Mouse (Mus musculus) E14TG2a.4 (cell line): ENCODE data around the gene Ckap2l.
A peak's percentile ranks its signal among the peaks of the same experiment; 100 is the strongest.

Source experiments
- H3K27me3 ChIP-seq: 2 replicates; pipeline ENCODE4 v1.6.1; 2014; ENCODE audit warnings: low read length, control low read depth; ENCODE audit not compliant: insufficient read depth
- H3K36me3 ChIP-seq: 2 replicates; pipeline ENCODE4 v1.6.1; 2014; ENCODE audit warnings: low read length, control low read depth; ENCODE audit not compliant: insufficient read depth
- H3K4me1 ChIP-seq: replicated peaks from 2 replicates; pipeline ENCODE4 v1.6.1; 2014; ENCODE audit warnings: low read depth, low read length, control low read depth
- H3K4me3 ChIP-seq: replicated peaks from 2 replicates; pipeline ENCODE4 v1.5.1; 2014; ENCODE audit warnings: mild to moderate bottlenecking, low read length
- H3K9me3 ChIP-seq: 2 replicates; pipeline ENCODE4 v1.6.1; 2014; ENCODE audit warnings: low read length, control low read depth
- CTCF ChIP-seq: conservative IDR thresholded peaks from 2 replicates; pipeline ENCODE4 v1.5.1; 2014; ENCODE audit warnings: low read length
- NANOG ChIP-seq: IDR thresholded peaks from 2 replicates; pipeline ENCODE4 v1.6.1; 2014; ENCODE audit warnings: borderline replicate concordance, low read length, mixed read lengths
- POU5F1 ChIP-seq: IDR thresholded peaks from 2 replicates; pipeline ENCODE4 v1.6.1; 2014; ENCODE audit warnings: low read length, borderline replicate concordance

The Ckap2l gene

GRCm38 (mm10) chr2:129227709-129228108 is 69.3 kb downstream of the Ckap2l start:
- Histone ChIP-seq H3K27me3 (0 out of 2 replicates have a peak, but pooled peaks cover 1% of the 10 kb centered on the region), H3K4me3 (no peak overlapping the region), H3K36me3 (no peaks in the 10 kb centered on the region), H3K4me1 (peaks cover 48% of the 10 kb centered on the region), H3K9me3 (no peaks in the 10 kb centered on the region)
- TF ChIP-seq POU5F1 = no peak
- no peak for TF ChIP-seq NANOG
- TF ChIP-seq CTCF = no peak

- Histone ChIP-seq H3K9me3 (no peaks in the 10 kb centered on the region), H3K4me3 (peak overlapping the region; percentile 59), H3K4me1 (peaks cover 42% of the 10 kb centered on the region), H3K27me3 (no peaks in the 10 kb centered on the region), H3K36me3 (no peaks in the 10 kb centered on the region)
- TF ChIP-seq POU5F1 = no peak
- no peak for TF ChIP-seq CTCF
- no peak for TF ChIP-seq NANOG
Measured at GRCm38 (mm10) chr2:129227011-129227529, 69.9 kb downstream of the Ckap2l start.

GRCm38 (mm10) chr2:129226296-129226851 is 70.6 kb downstream of the Ckap2l start:
- Histone ChIP-seq H3K27me3 (no peaks in the 10 kb centered on the region), H3K4me3 (peak overlapping the region; percentile 59), H3K4me1 (peaks cover 39% of the 10 kb centered on the region), H3K36me3 (no peaks in the 10 kb centered on the region), H3K9me3 (no peaks in the 10 kb centered on the region)
- no peak for TF ChIP-seq CTCF
- no peak for TF ChIP-seq POU5F1
- no peak for TF ChIP-seq NANOG

- Histone ChIP-seq H3K36me3 (no peaks in the 10 kb centered on the region), H3K4me3 (no peak overlapping the region), H3K9me3 (no peaks in the 10 kb centered on the region), H3K27me3 (no peaks in the 10 kb centered on the region), H3K4me1 (peaks cover 39% of the 10 kb centered on the region)
- no peak for TF ChIP-seq POU5F1
- no peak for TF ChIP-seq NANOG
- no peak for TF ChIP-seq CTCF
Measured at GRCm38 (mm10) chr2:129225251-129225819, 71.7 kb downstream of the Ckap2l start.

DNA sequence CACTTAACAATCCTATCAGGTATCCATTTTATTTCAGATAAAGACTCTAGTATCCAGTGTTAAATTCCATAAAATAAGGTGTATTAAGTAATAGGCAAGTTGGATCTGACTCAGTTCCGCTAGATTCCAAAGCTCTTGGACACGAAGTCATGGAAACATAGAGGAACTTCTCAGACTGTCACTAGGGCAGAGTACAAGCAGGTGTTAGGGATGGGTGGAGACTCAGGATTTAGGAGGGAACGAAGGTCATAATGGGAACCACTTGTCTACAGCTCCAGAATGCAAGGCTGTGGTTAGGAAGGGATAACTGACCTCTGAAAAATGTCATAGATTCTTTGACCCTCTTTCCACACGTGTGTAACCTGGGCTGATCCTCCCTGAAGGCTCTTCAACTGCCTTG is 72.8 kb downstream of the Ckap2l start:
- no peak for TF ChIP-seq CTCF
- TF ChIP-seq POU5F1 = no peak
- TF ChIP-seq NANOG = no peak
- Histone ChIP-seq H3K4me3 (no peak overlapping the region), H3K27me3 (no peaks in the 10 kb centered on the region), H3K36me3 (no peaks in the 10 kb centered on the region), H3K9me3 (no peaks in the 10 kb centered on the region), H3K4me1 (peaks cover 39% of the 10 kb centered on the region)

DNA sequence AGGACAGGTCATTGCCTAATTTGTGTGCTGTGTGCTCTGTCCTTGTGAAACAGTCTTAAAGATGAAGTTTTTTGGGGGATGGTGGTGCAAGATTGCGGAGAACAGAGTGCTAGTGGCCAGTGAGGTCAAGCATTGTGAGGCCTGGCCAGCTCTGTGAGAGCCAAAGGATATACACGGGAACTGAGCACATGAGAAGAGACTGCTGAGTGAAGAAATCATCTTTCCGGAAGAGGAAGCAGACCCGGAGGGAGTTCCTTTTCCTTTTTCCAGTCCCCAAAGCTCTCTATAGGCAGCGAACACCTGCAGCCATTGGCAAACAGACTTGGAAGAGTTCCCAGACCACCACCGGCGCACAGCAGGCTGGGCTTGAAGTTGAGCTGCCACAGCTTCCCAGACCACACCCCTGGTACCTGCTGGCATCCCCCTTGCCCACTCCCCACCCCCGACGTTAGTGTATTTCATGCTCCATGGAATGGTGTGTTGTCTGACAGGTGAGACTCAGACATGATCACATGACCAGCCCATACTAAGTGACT is 75.8 kb downstream of the Ckap2l start:
- no peaks in the 10 kb centered on the region for H3K36me3 ChIP-seq
- peaks cover 42% of the 10 kb centered on the region for H3K4me1 ChIP-seq
- H3K4me3 ChIP-seq = no peak overlapping the region
- no peak for TF ChIP-seq POU5F1
- no peak for TF ChIP-seq NANOG
- TF ChIP-seq CTCF = no peak
- H3K9me3 ChIP-seq = no peaks in the 10 kb centered on the region
- H3K27me3 ChIP-seq = no peaks in the 10 kb centered on the region

- Histone ChIP-seq H3K4me1 (peaks cover 22% of the 10 kb centered on the region), H3K4me3 (no peak overlapping the region), H3K36me3 (peaks cover 4% of the 10 kb centered on the region), H3K27me3 (no peaks in the 10 kb centered on the region), H3K9me3 (no peaks in the 10 kb centered on the region)
- TF ChIP-seq CTCF (no peak), NANOG (no peak), POU5F1 (no peak)
Measured at GRCm38 (mm10) chr2:129218537-129219105, 78.4 kb downstream of the Ckap2l start.
